Mouse (Mus musculus) MEL (cell line): ENCODE measurements around the gene Col23a1. TPM values are rescaled to one million over a fixed set of nuclear protein-coding genes. Genes with fewer than 3 reads are reported as not detected.
A peak's percentile ranks its signal among the peaks of the same experiment; 100 is the strongest.

Experiments
- DNase-seq: peaks from one replicate; pipeline ENCODE4 v3.0.0; 2011; ENCODE audit warnings: low read depth, low spot score
- H3K27ac ChIP-seq: 2 replicates; pipeline ENCODE4 v1.5.1; 2012; ENCODE audit warnings: low read depth, mild to moderate bottlenecking, control low read depth, low read length, moderate library complexity; ENCODE audit not compliant: control insufficient read depth
- H3K27me3 ChIP-seq, 2 experiments: fragments of 150-350 bp in 1 of 2; sonication (generic) in 1 of 2; 2 replicates each; pipeline ENCODE4 v1.6.1; 2012; ENCODE audit warnings: low read length in 2 of 2, mild to moderate bottlenecking in 2 of 2, improper control_type of control experiment in 1 of 2, moderate library complexity in 1 of 2; ENCODE audit not compliant: insufficient read depth in 2 of 2, control insufficient read depth in 1 of 2
- H3K36me3 ChIP-seq, 2 experiments: 2 replicates each; pipeline ENCODE4 v1.6.1; 2012 to 2014; ENCODE audit warnings: low read length in 2 of 2, improper control_type of control experiment in 1 of 2, inconsistent platforms in 1 of 2, mild to moderate bottlenecking in 1 of 2; ENCODE audit not compliant: insufficient read depth in 2 of 2, control insufficient read depth in 1 of 2
- H3K4me1 ChIP-seq, 2 experiments: fragments of 150-350 bp in 1 of 2; sonication (generic) in 1 of 2; 2 replicates each; pipeline ENCODE4 v1.6.1; 2012; ENCODE audit warnings: low read length in 2 of 2, improper control_type of control experiment in 1 of 2, mild to moderate bottlenecking in 1 of 2; ENCODE audit not compliant: insufficient read depth in 2 of 2, control insufficient read depth in 1 of 2
- H3K4me3 ChIP-seq, 2 experiments: fragments of 150-350 bp in 1 of 2; sonication (generic) in 1 of 2; 2 replicates each; pipeline ENCODE4 v1.5.1; 2012; ENCODE audit warnings: low read depth in 2 of 2, low read length in 2 of 2, mild to moderate bottlenecking in 2 of 2, moderate library complexity in 2 of 2, control low read depth in 1 of 2, improper control_type of control experiment in 1 of 2; ENCODE audit not compliant: control insufficient read depth in 1 of 2, insufficient read depth in 1 of 2
- H3K79me2 ChIP-seq: 2 replicates; pipeline ENCODE4 v1.6.1; 2012; ENCODE audit warnings: mild to moderate bottlenecking, low read length, moderate library complexity; ENCODE audit not compliant: control insufficient read depth, poor library complexity, insufficient read depth
- H3K9ac ChIP-seq: 2 replicates; pipeline ENCODE4 v1.6.1; 2012; ENCODE audit warnings: low read depth, mild to moderate bottlenecking, control low read depth, low read length, moderate library complexity; ENCODE audit not compliant: control insufficient read depth, poor library complexity, severe bottlenecking
- H3K9me3 ChIP-seq: fragments of 150-350 bp; sonication (generic); replicated peaks from 2 replicates; pipeline ENCODE4 v1.6.1; 2012; ENCODE audit warnings: mild to moderate bottlenecking, low read length, improper control_type of control experiment, moderate library complexity; ENCODE audit not compliant: insufficient read depth
- BHLHE40 ChIP-seq: IDR thresholded peaks from 2 replicates; pipeline ENCODE4 v1.6.1; 2012; ENCODE audit warnings: low read depth, mild to moderate bottlenecking, inconsistent platforms, low read length, improper control_type of control experiment, borderline replicate concordance
- CHD1 ChIP-seq: IDR thresholded peaks from 2 replicates; pipeline ENCODE4 v1.6.1; 2012; ENCODE audit warnings: low read depth, mild to moderate bottlenecking, inconsistent platforms, low read length, improper control_type of control experiment
- EP300 ChIP-seq, 2 experiments: IDR thresholded peaks; 2 replicates each; pipeline ENCODE4 v1.6.1; 2011; ENCODE audit warnings: improper control_type of control experiment in 2 of 2, low read length in 2 of 2, low read depth in 1 of 2, mild to moderate bottlenecking in 1 of 2
- GABPA ChIP-seq: IDR thresholded peaks from 2 replicates; pipeline ENCODE4 v1.6.1; 2012; ENCODE audit warnings: low read depth, mild to moderate bottlenecking, inconsistent platforms, low read length, improper control_type of control experiment, moderate library complexity
- GATA1 ChIP-seq: IDR thresholded peaks from 2 replicates; pipeline ENCODE4 v1.6.1; 2011; ENCODE audit warnings: low read depth, low read length, improper control_type of control experiment
- MXI1 ChIP-seq: IDR thresholded peaks from 2 replicates; pipeline ENCODE4 v1.6.1; 2011; ENCODE audit warnings: mild to moderate bottlenecking, low read depth, low read length, improper control_type of control experiment
- MYC ChIP-seq: IDR thresholded peaks from 2 replicates; pipeline ENCODE4 v1.6.1; 2011; ENCODE audit warnings: low read depth, mild to moderate bottlenecking, low read length, improper control_type of control experiment, moderate library complexity
- NELFE ChIP-seq: IDR thresholded peaks from 2 replicates; pipeline ENCODE4 v1.6.1; 2011; ENCODE audit warnings: low read depth, low read length, improper control_type of control experiment
- NRF1 ChIP-seq: IDR thresholded peaks from 2 replicates; pipeline ENCODE4 v1.6.1; 2014; ENCODE audit warnings: low read depth, mild to moderate bottlenecking, inconsistent platforms, low read length, improper control_type of control experiment, moderate library complexity; ENCODE audit not compliant: poor library complexity, insufficient read depth, severe bottlenecking
- POLR2AphosphoS2 ChIP-seq: IDR thresholded peaks from 2 replicates; pipeline ENCODE4 v1.6.1; 2011; ENCODE audit warnings: low read length, improper control_type of control experiment
- POLR2AphosphoS5 ChIP-seq: IDR thresholded peaks from 2 replicates; pipeline ENCODE4 v1.6.1; 2012; ENCODE audit warnings: low read depth, borderline replicate concordance, mild to moderate bottlenecking, inconsistent platforms, low read length, moderate library complexity, mixed read lengths
- RAD21 ChIP-seq: IDR thresholded peaks from 2 replicates; pipeline ENCODE4 v1.6.1; 2011; ENCODE audit warnings: mild to moderate bottlenecking, low read depth, low read length, improper control_type of control experiment
- SIN3A ChIP-seq: IDR thresholded peaks from 2 replicates; pipeline ENCODE4 v1.6.1; 2012; ENCODE audit warnings: low read length, improper control_type of control experiment, inconsistent platforms
- SMC3 ChIP-seq: IDR thresholded peaks from 2 replicates; pipeline ENCODE4 v1.6.1; 2011; ENCODE audit warnings: low read depth, low read length, improper control_type of control experiment
- TAL1 ChIP-seq: IDR thresholded peaks from 2 replicates; pipeline ENCODE4 v1.6.1; 2012; ENCODE audit warnings: mild to moderate bottlenecking, inconsistent platforms, low read length, moderate library complexity, mixed read lengths
- TBP ChIP-seq: IDR thresholded peaks from 2 replicates; pipeline ENCODE4 v1.8.0; 2011; ENCODE audit warnings: low read depth, low read length, improper control_type of control experiment
- USF1 ChIP-seq: IDR thresholded peaks from 2 replicates; pipeline ENCODE4 v1.6.1; 2014; ENCODE audit warnings: low read depth, mild to moderate bottlenecking, inconsistent platforms, low read length, improper control_type of control experiment, moderate library complexity
- ZC3H11A ChIP-seq: IDR thresholded peaks from 2 replicates; pipeline ENCODE4 v1.6.1; 2012; ENCODE audit warnings: low read depth, mild to moderate bottlenecking, inconsistent platforms, low read length, improper control_type of control experiment
- ZKSCAN1 ChIP-seq: IDR thresholded peaks from 2 replicates; pipeline ENCODE4 v1.6.1; 2012; ENCODE audit warnings: low read depth, mild to moderate bottlenecking, inconsistent platforms, low read length, improper control_type of control experiment, moderate library complexity
- ZMIZ1 ChIP-seq: IDR thresholded peaks from 2 replicates; pipeline ENCODE4 v1.6.1; 2012; ENCODE audit warnings: low read depth, mild to moderate bottlenecking, inconsistent platforms, low read length, improper control_type of control experiment, moderate library complexity
- polyA plus RNA-seq, 2 experiments: library from polyadenylated mRNA; stranded (reverse) in 1 of 2; unstranded in 1 of 2; fragments of >175 nt in 1 of 2; fragments of >200 nt in 1 of 2; gene quantifications; 2 replicates each; pipeline versions ENCODE4 v1.2.1 to v1.2.4; 2012; ENCODE audit warnings: low replicate concordance in 2 of 2, low read depth in 1 of 2; ENCODE audit not compliant: insufficient read length in 2 of 2, insufficient read depth in 1 of 2, missing spikeins in 1 of 2
- total RNA-seq: library from RNA; depleted of rRNA; stranded (reverse); fragments of 300-350 nt; gene quantifications from 2 replicates; pipeline ENCODE4 v1.2.3, GENCODE M21; 2012

Gene Col23a1
- total and polyA plus RNA-seq, 3 experiments = under 0.01 to 0.03 TPM; not detected in 1

DNA sequence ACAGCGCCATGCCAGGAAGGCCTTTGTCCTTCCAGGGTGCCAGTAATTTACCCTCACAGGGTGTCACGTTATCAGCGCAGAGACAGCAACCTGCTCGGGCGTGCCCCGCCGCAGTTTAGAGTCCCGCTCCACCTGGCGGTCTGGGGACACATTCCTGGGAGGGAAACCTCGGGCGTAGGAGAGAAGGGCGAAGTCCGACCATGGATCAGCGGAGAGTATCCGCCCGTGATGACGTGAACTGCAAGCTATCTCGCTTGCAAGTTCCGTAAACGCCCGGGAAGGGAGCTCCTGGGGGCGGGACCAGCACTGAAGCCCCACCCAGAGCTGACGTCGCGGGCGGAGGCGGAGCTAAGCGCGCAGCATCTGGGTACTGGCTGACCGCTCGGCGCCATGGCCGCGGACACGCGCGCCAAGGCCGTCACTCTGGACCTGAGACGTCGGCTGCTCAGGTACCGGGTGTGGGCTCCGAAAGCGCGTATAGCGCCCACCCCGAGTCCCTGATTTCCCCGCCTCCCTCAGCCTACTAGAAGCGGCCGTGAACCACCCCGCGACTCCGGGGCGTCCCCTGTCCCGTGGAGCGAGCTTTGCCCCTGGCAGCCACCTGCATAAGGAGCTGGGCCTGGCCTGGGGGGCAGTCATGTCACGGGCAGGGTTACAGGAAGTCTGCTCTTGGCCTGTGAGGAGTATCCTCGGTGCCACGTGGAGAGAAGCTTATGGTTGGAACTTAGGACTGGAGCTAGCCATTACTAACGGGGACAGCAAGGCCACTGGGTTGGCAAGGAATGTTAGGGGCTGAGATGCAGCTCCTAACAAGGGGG, 294.9 kb downstream of the Col23a1 start, which contains the start of gene Phykpl (continued):
- TF ChIP-seq ZMIZ1 (peak; percentile 96), TBP (peak; percentile 72), ZKSCAN1 (no peak; the same call in 1 of the 2 replicates), ZC3H11A (no peak)

DNA sequence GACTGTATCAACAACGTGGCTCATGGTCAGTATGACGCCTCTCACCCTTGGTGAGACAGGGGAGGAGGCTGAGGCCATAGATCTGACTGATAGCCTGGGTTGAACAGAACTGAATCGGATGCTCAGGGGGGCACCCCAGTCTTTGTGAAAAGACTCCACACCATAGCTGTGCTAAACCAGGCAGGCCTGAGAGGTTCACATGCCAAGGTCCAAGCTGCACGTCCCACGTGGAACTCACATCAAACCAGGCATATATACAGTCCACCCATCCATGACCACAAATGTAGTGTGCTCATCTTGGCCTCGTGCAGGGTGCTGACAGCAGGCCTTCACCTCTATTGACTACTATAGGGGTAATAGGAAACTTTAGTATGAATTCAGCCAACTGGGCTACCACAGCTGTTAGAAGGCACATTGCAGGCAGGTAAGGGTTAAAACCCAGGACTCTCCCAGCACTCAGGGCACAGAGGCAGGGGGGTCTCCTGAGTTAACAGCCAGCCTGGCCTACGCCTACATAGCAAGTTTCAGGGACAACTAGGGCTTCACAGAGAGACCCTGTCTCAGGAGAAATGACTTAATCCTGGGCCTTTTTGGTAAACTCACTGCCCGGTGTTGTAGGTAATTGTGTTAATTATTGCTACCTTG, 296.0 kb downstream of the Col23a1 start:
- Histone ChIP-seq H3K9ac (peak overlapping the region; percentile 84), H3K9me3 (no peaks in the 10 kb centered on the region), H3K27me3 (no peaks in the 10 kb centered on the region), H3K4me1 (peaks cover 0 to 3% of the 10 kb centered on the region in 2 experiments; a peak in 2 of 4 replicates), H3K27ac (peak overlapping the region; percentile 36), H3K4me3 (peak overlapping the region; percentile 75 to 81), H3K79me2 (peaks cover 21% of the 10 kb centered on the region), H3K36me3 (peaks cover 6 to 20% of the 10 kb centered on the region in 2 experiments)
- TF ChIP-seq CHD1 (no peak), NELFE (peak; percentile 24; the same call in 1 of the 2 replicates), NRF1 (no peak), GABPA (no peak), TAL1 (no peak), USF1 (no peak), SIN3A (no peak), ZMIZ1 (peak; percentile 78; the same call in 1 of the 2 replicates), EP300 (IDR thresholded peaks at IDR 0.05; ENCODE audit: low read depth in 1 of 2, low read length in 2 of 2) (no peak), MYC (no peak), GATA1 (no peak), TBP (no peak), POLR2AphosphoS5 (no peak), SMC3 (0 out of 2 replicates have a peak, but pooled peaks have one; percentile 4), MXI1 (no peak), RAD21 (no peak), POLR2AphosphoS2 (no peak; the same call in 1 of the 2 replicates), BHLHE40 (no peak)
- DNase-seq = peak; percentile 35
